Mouse (Mus musculus): ENCODE measurements around the gene Ccdc78. TPM values are rescaled to one million over a fixed set of nuclear protein-coding genes. Genes with fewer than 3 reads are reported as not detected.

The Ccdc78 gene
- polyA plus RNA-seq, 1 experiment from 2014 or later = 0.14 TPM

- ATAC-seq = no peak
- H3K4me1 ChIP-seq (ENCODE audit: control insufficient read depth, insufficient read depth, low read length) = no peaks in the 10 kb centered on the region
- H3K36me3 ChIP-seq (ENCODE audit: control insufficient read depth, insufficient read depth, low read length) = no peaks in the 10 kb centered on the region
- 85% methylated on average over 4 of the region's 4 CpGs for WGBS
- no peaks in the 10 kb centered on the region for H3K27me3 ChIP-seq (replicated peaks; ENCODE audit: control insufficient read depth, insufficient read depth, low read length)
- DNase-seq (ENCODE audit: low spot score) = no peak
- no peak overlapping the region for H3K27ac ChIP-seq (ENCODE audit: low read depth, low read length)
- H3K9me3 ChIP-seq (replicated peaks; ENCODE audit: control insufficient read depth, low read length) = no peaks in the 10 kb centered on the region
- no peak overlapping the region for H3K9ac ChIP-seq (ENCODE audit: low read length)
- H3K4me2 ChIP-seq (ENCODE audit: low read length) = no peak overlapping the region
- H3K4me3 ChIP-seq (ENCODE audit: low read depth, low read length) = no peak overlapping the region
Observed at GRCm38 (mm10) chr17:25755086-25755485, 31.3 kb upstream of the Ccdc78 start.

- Histone ChIP-seq H3K27ac (ENCODE audit: low read depth, low read length) (no peak overlapping the region), H3K4me2 (ENCODE audit: low read length) (no peak overlapping the region), H3K4me3 (ENCODE audit: low read depth, low read length) (no peak overlapping the region), H3K9ac (ENCODE audit: low read length) (no peak overlapping the region), H3K36me3 (ENCODE audit: control insufficient read depth, insufficient read depth, low read length) (no peaks in the 10 kb centered on the region), H3K27me3 (replicated peaks; ENCODE audit: control insufficient read depth, insufficient read depth, low read length) (no peaks in the 10 kb centered on the region), H3K9me3 (replicated peaks; ENCODE audit: control insufficient read depth, low read length) (no peaks in the 10 kb centered on the region), H3K4me1 (ENCODE audit: control insufficient read depth, insufficient read depth, low read length) (no peaks in the 10 kb centered on the region)
- DNase-seq (ENCODE audit: low spot score) = no peak
- ATAC-seq = no peak
- WGBS = 76% methylated on average over 4 of the region's 4 CpGs
Observed at GRCm38 (mm10) chr17:25755627-25756377, 30.6 kb upstream of the Ccdc78 start.

GRCm38 (mm10) chr17:25756378-25757242 is 29.8 kb upstream of the Ccdc78 start:
- Histone ChIP-seq H3K9ac (ENCODE audit: low read length) (no peak overlapping the region), H3K27ac (ENCODE audit: low read depth, low read length) (no peak overlapping the region), H3K9me3 (replicated peaks; ENCODE audit: control insufficient read depth, low read length) (no peaks in the 10 kb centered on the region), H3K4me3 (ENCODE audit: low read depth, low read length) (no peak overlapping the region), H3K4me1 (ENCODE audit: control insufficient read depth, insufficient read depth, low read length) (no peaks in the 10 kb centered on the region), H3K36me3 (ENCODE audit: control insufficient read depth, insufficient read depth, low read length) (no peaks in the 10 kb centered on the region), H3K27me3 (replicated peaks; ENCODE audit: control insufficient read depth, insufficient read depth, low read length) (no peaks in the 10 kb centered on the region), H3K4me2 (ENCODE audit: low read length) (no peak overlapping the region)
- WGBS = 85% methylated on average over 9 of the region's 9 CpGs
- ATAC-seq = no peak
- no peak for DNase-seq (ENCODE audit: low spot score)

GRCm38 (mm10) chr17:25757691-25758090 is 28.7 kb upstream of the Ccdc78 start:
- Histone ChIP-seq H3K9me3 (replicated peaks; ENCODE audit: control insufficient read depth, low read length) (no peaks in the 10 kb centered on the region), H3K27ac (ENCODE audit: low read depth, low read length) (no peak overlapping the region), H3K36me3 (ENCODE audit: control insufficient read depth, insufficient read depth, low read length) (no peaks in the 10 kb centered on the region), H3K4me1 (ENCODE audit: control insufficient read depth, insufficient read depth, low read length) (no peaks in the 10 kb centered on the region), H3K27me3 (replicated peaks; ENCODE audit: control insufficient read depth, insufficient read depth, low read length) (no peaks in the 10 kb centered on the region), H3K4me2 (ENCODE audit: low read length) (no peak overlapping the region), H3K9ac (ENCODE audit: low read length) (no peak overlapping the region), H3K4me3 (ENCODE audit: low read depth, low read length) (no peak overlapping the region)
- no peak for ATAC-seq
- DNase-seq (ENCODE audit: low spot score) = no peak
- WGBS = 84% methylated on average over 3 of the region's 3 CpGs

GRCm38 (mm10) chr17:25760148-25760547 is 26.2 kb upstream of the Ccdc78 start:
- ATAC-seq (no peak), DNase-seq (ENCODE audit: low spot score) (no peak)
- Histone ChIP-seq H3K9me3 (replicated peaks; ENCODE audit: control insufficient read depth, low read length) (no peaks in the 10 kb centered on the region), H3K36me3 (ENCODE audit: control insufficient read depth, insufficient read depth, low read length) (no peaks in the 10 kb centered on the region), H3K9ac (ENCODE audit: low read length) (no peak overlapping the region), H3K4me1 (ENCODE audit: control insufficient read depth, insufficient read depth, low read length) (no peaks in the 10 kb centered on the region), H3K4me3 (ENCODE audit: low read depth, low read length) (no peak overlapping the region), H3K27me3 (replicated peaks; ENCODE audit: control insufficient read depth, insufficient read depth, low read length) (no peaks in the 10 kb centered on the region), H3K27ac (ENCODE audit: low read depth, low read length) (no peak overlapping the region), H3K4me2 (ENCODE audit: low read length) (no peak overlapping the region)
- WGBS = 80% methylated on average over 8 of the region's 8 CpGs

- H3K27me3 ChIP-seq (replicated peaks; ENCODE audit: control insufficient read depth, insufficient read depth, low read length) = no peaks in the 10 kb centered on the region
- H3K9ac ChIP-seq (ENCODE audit: low read length) = no peak overlapping the region
- H3K36me3 ChIP-seq (ENCODE audit: control insufficient read depth, insufficient read depth, low read length) = no peaks in the 10 kb centered on the region
- H3K27ac ChIP-seq (ENCODE audit: low read depth, low read length) = no peak overlapping the region
- H3K9me3 ChIP-seq (replicated peaks; ENCODE audit: control insufficient read depth, low read length) = no peaks in the 10 kb centered on the region
- WGBS = 65% methylated on average over 4 of the region's 4 CpGs
- no peak overlapping the region for H3K4me3 ChIP-seq (ENCODE audit: low read depth, low read length)
- DNase-seq (ENCODE audit: low spot score) (no peak), ATAC-seq (no peak)
- H3K4me1 ChIP-seq (ENCODE audit: control insufficient read depth, insufficient read depth, low read length) = no peaks in the 10 kb centered on the region
- H3K4me2 ChIP-seq (ENCODE audit: low read length) = no peak overlapping the region
Observed at GRCm38 (mm10) chr17:25761561-25761970, 24.8 kb upstream of the Ccdc78 start.

GRCm38 (mm10) chr17:25762591-25762990 is 23.8 kb upstream of the Ccdc78 start:
- no peaks in the 10 kb centered on the region for H3K27me3 ChIP-seq (replicated peaks; ENCODE audit: control insufficient read depth, insufficient read depth, low read length)
- 44% methylated on average over 3 of the region's 3 CpGs for WGBS
- ATAC-seq = no peak
- H3K4me3 ChIP-seq (ENCODE audit: low read depth, low read length) = no peak overlapping the region
- no peaks in the 10 kb centered on the region for H3K9me3 ChIP-seq (replicated peaks; ENCODE audit: control insufficient read depth, low read length)
- H3K27ac ChIP-seq (ENCODE audit: low read depth, low read length) = no peak overlapping the region
- DNase-seq (ENCODE audit: low spot score) = no peak
- no peak overlapping the region for H3K4me2 ChIP-seq (ENCODE audit: low read length)
- H3K4me1 ChIP-seq (ENCODE audit: control insufficient read depth, insufficient read depth, low read length) = no peaks in the 10 kb centered on the region
- no peaks in the 10 kb centered on the region for H3K36me3 ChIP-seq (ENCODE audit: control insufficient read depth, insufficient read depth, low read length)
- H3K9ac ChIP-seq (ENCODE audit: low read length) = no peak overlapping the region

- H3K36me3 ChIP-seq (ENCODE audit: control insufficient read depth, insufficient read depth, low read length) = no peaks in the 10 kb centered on the region
- H3K4me3 ChIP-seq (ENCODE audit: low read depth, low read length) = no peak overlapping the region
- H3K9ac ChIP-seq (ENCODE audit: low read length) = no peak overlapping the region
- H3K4me1 ChIP-seq (ENCODE audit: control insufficient read depth, insufficient read depth, low read length) = no peaks in the 10 kb centered on the region
- DNase-seq (ENCODE audit: low spot score) (peak; percentile 74), ATAC-seq (peak; percentile 66)
- no peak overlapping the region for H3K4me2 ChIP-seq (ENCODE audit: low read length)
- no peaks in the 10 kb centered on the region for H3K9me3 ChIP-seq (replicated peaks; ENCODE audit: control insufficient read depth, low read length)
- H3K27ac ChIP-seq (ENCODE audit: low read depth, low read length) = no peak overlapping the region
- H3K27me3 ChIP-seq (replicated peaks; ENCODE audit: control insufficient read depth, insufficient read depth, low read length) = no peaks in the 10 kb centered on the region
- WGBS = 9% methylated on average over 5 of the region's 5 CpGs
Observed at GRCm38 (mm10) chr17:25765886-25766285, 20.5 kb upstream of the Ccdc78 start.

GRCm38 (mm10) chr17:25769331-25769730 is 17.0 kb upstream of the Ccdc78 start:
- no peak overlapping the region for H3K9ac ChIP-seq (ENCODE audit: low read length)
- no peak overlapping the region for H3K4me2 ChIP-seq (ENCODE audit: low read length)
- no peak overlapping the region for H3K27ac ChIP-seq (ENCODE audit: low read depth, low read length)
- ATAC-seq = no peak
- DNase-seq (ENCODE audit: low spot score) = no peak
- no peaks in the 10 kb centered on the region for H3K9me3 ChIP-seq (replicated peaks; ENCODE audit: control insufficient read depth, low read length)
- no peaks in the 10 kb centered on the region for H3K27me3 ChIP-seq (replicated peaks; ENCODE audit: control insufficient read depth, insufficient read depth, low read length)
- peaks cover 3% of the 10 kb centered on the region for H3K4me1 ChIP-seq (ENCODE audit: control insufficient read depth, insufficient read depth, low read length)
- 56% methylated on average over 9 of the region's 9 CpGs for WGBS
- H3K36me3 ChIP-seq (ENCODE audit: control insufficient read depth, insufficient read depth, low read length) = no peaks in the 10 kb centered on the region
- H3K4me3 ChIP-seq (ENCODE audit: low read depth, low read length) = no peak overlapping the region
